ENCODE assay signal across 16 mouse cellular contexts in the genomic region with DNA sequence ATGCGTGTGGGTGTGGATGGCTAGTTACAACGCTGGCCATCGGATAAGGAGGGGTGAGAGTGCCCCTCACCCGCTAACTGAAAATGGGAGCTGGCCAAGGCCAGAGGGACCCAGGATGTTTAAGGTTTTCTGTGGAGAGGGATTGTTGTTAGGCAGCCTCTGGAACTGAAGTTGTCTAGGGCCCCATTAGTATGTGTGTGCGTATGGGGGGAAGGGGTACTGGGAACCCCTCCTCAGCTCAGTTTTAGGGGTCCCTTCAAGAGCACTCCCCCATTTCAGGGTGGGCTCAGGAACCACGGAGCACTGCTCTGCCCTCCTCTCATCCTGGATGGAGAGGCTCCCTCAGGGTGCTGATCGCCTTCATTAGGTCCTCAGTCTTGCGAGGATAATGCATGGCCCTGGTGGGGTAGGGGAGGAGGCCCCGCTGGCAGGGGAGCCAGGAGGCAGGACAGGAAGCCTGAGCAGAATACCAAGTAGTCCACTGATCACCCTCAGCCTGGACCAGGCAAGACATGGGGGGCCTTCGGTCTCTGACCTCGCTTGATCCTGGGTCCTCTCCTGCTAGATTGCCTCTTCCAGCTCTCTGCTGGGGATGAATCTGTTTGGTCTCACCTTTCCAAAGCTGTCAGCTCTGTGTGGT. TPM values are rescaled to one million over a fixed set of nuclear protein-coding genes. Genes with fewer than 3 reads are reported as not detected.
DNase-seq lines count a peak whose midpoint lies in the region; ATAC-seq and TF ChIP-seq lines count a peak whose summit lies in the region.
"Had no signal": no experiment of that assay in that cellular context is flagged by ENCODE, and none has a peak within 500 bp of the region (broad histone marks: within the 10 kb centered on the region; RNA-seq: fewer than 3 reads in every experiment).

No protein-coding gene starts in this region.

- H3K4me1 ChIP-seq in heart, embryonic 10.5 days: peaks cover 20% of the 10 kb centered on the region
- H3K4me1 ChIP-seq in heart, embryonic 11.5 days (ENCODE audit: control insufficient read depth, insufficient read depth, low read length): no peaks in the 10 kb centered on the region
- no peaks in the 10 kb centered on the region for H3K4me1 ChIP-seq in embryonic facial prominence, embryonic 13.5 days
- peaks cover 65% of the 10 kb centered on the region for H3K4me1 ChIP-seq in hindbrain, embryonic 10.5 days (replicated peaks)
- H3K4me1 ChIP-seq in midbrain, embryonic 12.5 days: peaks cover 43% of the 10 kb centered on the region
- H3K4me1 ChIP-seq in thymus, adult 2 months (replicated peaks; ENCODE audit: control insufficient read depth, insufficient read depth, low read length): no peaks in the 10 kb centered on the region; the same call in 1 of the 2 replicates

- no peak overlapping the region for H3K9ac ChIP-seq in heart, embryonic 11.5 days (ENCODE audit: low read depth, low read length)
- 0 out of 2 replicates have a peak overlapping the region, but pooled peaks have one; percentile 8 for H3K9ac ChIP-seq in embryonic facial prominence, embryonic 13.5 days
- no peak overlapping the region for H3K9ac ChIP-seq in midbrain, embryonic 12.5 days (replicated peaks)
- H3K9ac ChIP-seq: limb, embryonic 12.5 days; liver, postnatal 0 days had no signal

- H3K4me2 ChIP-seq in heart, embryonic 11.5 days: no peak overlapping the region
- H3K4me2 ChIP-seq in embryonic facial prominence, embryonic 13.5 days: no peak overlapping the region
- no peak overlapping the region for H3K4me2 ChIP-seq in midbrain, embryonic 12.5 days (replicated peaks)
- H3K4me2 ChIP-seq: limb, embryonic 12.5 days had no signal

- 58% methylated on average over 11 of the region's 11 CpGs for WGBS in heart, embryonic 10.5 days
- WGBS in heart, embryonic 11.5 days (ENCODE audit: insufficient replicate concordance): 63% methylated on average over 11 of the region's 11 CpGs
- 63% methylated on average over 11 of the region's 11 CpGs for WGBS in embryonic facial prominence, embryonic 13.5 days
- WGBS in hindbrain, embryonic 10.5 days: 49% methylated on average over 11 of the region's 11 CpGs
- WGBS in midbrain, embryonic 12.5 days: 47% methylated on average over 11 of the region's 11 CpGs
- 90% methylated on average over 11 of the region's 11 CpGs for WGBS in thymus, adult 2 months

- H3K27me3 ChIP-seq in heart, embryonic 10.5 days (ENCODE audit: insufficient read depth, poor library complexity, severe bottlenecking): peaks cover 4% of the 10 kb centered on the region; the same call in 1 of the 2 replicates
- no peaks in the 10 kb centered on the region for H3K27me3 ChIP-seq in heart, embryonic 11.5 days (ENCODE audit: control insufficient read depth, insufficient read depth, low read length)
- H3K27me3 ChIP-seq in embryonic facial prominence, embryonic 13.5 days: no peaks in the 10 kb centered on the region
- H3K27me3 ChIP-seq in hindbrain, embryonic 10.5 days (ENCODE audit: insufficient read depth, poor library complexity, severe bottlenecking): no peaks in the 10 kb centered on the region
- no peaks in the 10 kb centered on the region for H3K27me3 ChIP-seq in midbrain, embryonic 12.5 days
- H3K27me3 ChIP-seq in thymus, adult 2 months (ENCODE audit: control insufficient read depth, insufficient read depth, low read length): no peaks in the 10 kb centered on the region
- H3K27me3 ChIP-seq: limb, embryonic 12.5 days had no signal

- H3K36me3 ChIP-seq in heart, embryonic 10.5 days: no peaks in the 10 kb centered on the region
- H3K36me3 ChIP-seq in heart, embryonic 11.5 days (ENCODE audit: control insufficient read depth, insufficient read depth, low read length): no peaks in the 10 kb centered on the region
- H3K36me3 ChIP-seq in embryonic facial prominence, embryonic 13.5 days: no peaks in the 10 kb centered on the region
- H3K36me3 ChIP-seq in hindbrain, embryonic 10.5 days: no peaks in the 10 kb centered on the region
- H3K36me3 ChIP-seq in midbrain, embryonic 12.5 days: no peaks in the 10 kb centered on the region
- no peaks in the 10 kb centered on the region for H3K36me3 ChIP-seq in thymus, adult 2 months (ENCODE audit: control insufficient read depth, insufficient read depth, low read length)
- H3K36me3 ChIP-seq: G1E; limb, embryonic 12.5 days had no signal

- ATAC-seq in heart, embryonic 11.5 days (replicated peaks; ENCODE audit: insufficient number of reproducible peaks, low FRiP score, low TSS enrichment): no peak; the same call in 1 of the 2 replicates
- ATAC-seq in embryonic facial prominence, embryonic 13.5 days (ENCODE audit: insufficient number of reproducible peaks, insufficient read depth, low FRiP score, low TSS enrichment, low read depth): no peak
- peak; percentile 73 for ATAC-seq in midbrain, embryonic 12.5 days (ENCODE audit: low FRiP score, low read depth)
- ATAC-seq: liver, postnatal 0 days had no signal

- peak overlapping the region; percentile 52 for H3K27ac ChIP-seq in heart, embryonic 10.5 days
- no peak overlapping the region for H3K27ac ChIP-seq in heart, embryonic 11.5 days (ENCODE audit: low read depth, low read length)
- no peak overlapping the region for H3K27ac ChIP-seq in embryonic facial prominence, embryonic 13.5 days
- H3K27ac ChIP-seq in hindbrain, embryonic 10.5 days: peak overlapping the region; percentile 95
- H3K27ac ChIP-seq in midbrain, embryonic 12.5 days (replicated peaks): peak overlapping the region; percentile 86
- no peak overlapping the region for H3K27ac ChIP-seq in thymus, adult 2 months (ENCODE audit: control insufficient read depth, insufficient read depth, low read length)
- H3K27ac ChIP-seq: limb, embryonic 12.5 days had no signal

- H3K4me3 ChIP-seq in heart, embryonic 10.5 days: no peak overlapping the region
- no peak overlapping the region for H3K4me3 ChIP-seq in heart, embryonic 11.5 days (ENCODE audit: low read depth, low read length)
- no peak overlapping the region for H3K4me3 ChIP-seq in embryonic facial prominence, embryonic 13.5 days
- H3K4me3 ChIP-seq in hindbrain, embryonic 10.5 days: 0 out of 2 replicates have a peak overlapping the region, but pooled peaks have one; percentile 1
- no peak overlapping the region for H3K4me3 ChIP-seq in midbrain, embryonic 12.5 days
- H3K4me3 ChIP-seq in thymus, adult 2 months (ENCODE audit: control insufficient read depth, insufficient read depth, low read length): no peak overlapping the region
- H3K4me3 ChIP-seq: limb, embryonic 12.5 days had no signal

- TF ChIP-seq CTCF in thymus, adult 2 months (IDR thresholded peaks at IDR 0.05; ENCODE audit: borderline replicate concordance, control insufficient read depth, extremely low read depth, insufficient read depth, low read length, poor library complexity): no peak

- H3K9me3 ChIP-seq in heart, embryonic 10.5 days: no peaks in the 10 kb centered on the region
- H3K9me3 ChIP-seq in heart, embryonic 11.5 days (replicated peaks; ENCODE audit: control insufficient read depth, low read length): no peaks in the 10 kb centered on the region
- H3K9me3 ChIP-seq in embryonic facial prominence, embryonic 13.5 days: no peaks in the 10 kb centered on the region
- H3K9me3 ChIP-seq in hindbrain, embryonic 10.5 days: no peaks in the 10 kb centered on the region
- no peaks in the 10 kb centered on the region for H3K9me3 ChIP-seq in midbrain, embryonic 12.5 days
- H3K9me3 ChIP-seq: G1E; limb, embryonic 12.5 days had no signal

- DNase-seq in heart, embryonic 10.5 days (ENCODE audit: low spot score): no peak
- DNase-seq in hindbrain, embryonic 10.5 days (ENCODE audit: low spot score): peak; percentile 54
- DNase-seq in layer of hippocampus, postnatal 25 days (ENCODE audit: extremely low spot score in 1 of 2, low spot score in 1 of 2): no peak
- DNase-seq in thymus, adult 2 months: no peak
- no peak for DNase-seq in adrenal gland, postnatal 14 days
- DNase-seq: B cell, adult 2 months; cerebellum, adult 18-20 months; gastrocnemius, postnatal 36 days; kidney, adult 8-10 months; liver, postnatal 0 days; thymus, postnatal 36 days had no signal

- TF ChIP-seq POLR2A in thymus, adult 2 months (IDR thresholded peaks at IDR 0.05; ENCODE audit: control insufficient read depth, extremely low read depth, insufficient read depth, low read length, poor library complexity): no peak

RNA-seq across cellular contexts. Expression of gene Cdk5rap3, which starts 23.0 kb away (rescaled TPM):
- polyA plus RNA-seq in heart, embryonic 10.5 days (2016; fragmentation: Nextera tagmentation; extraction: Ambion mirVana): 68.3 and 84.3 TPM in 2 replicates
- 52.5 and 60.2 TPM in 2 replicates for polyA plus RNA-seq in heart, embryonic 11.5 days (2014; fragmentation: Nextera tagmentation; extraction: Ambion mirVana)
- polyA plus RNA-seq in embryonic facial prominence, embryonic 13.5 days (2015; fragmentation: Nextera tagmentation; extraction: Ambion mirVana): 89.4 and 94.8 TPM in 2 replicates
- polyA plus RNA-seq in hindbrain, embryonic 10.5 days (2016; fragmentation: Nextera tagmentation; extraction: Ambion mirVana): 112 and 124 TPM in 2 replicates
- 107 and 116 TPM in 2 replicates for polyA plus RNA-seq in midbrain, embryonic 12.5 days (2016; fragmentation: Nextera tagmentation; extraction: Ambion mirVana)
- total RNA-seq in layer of hippocampus, postnatal 25 days (2021): 10 to 100 TPM; 35.8 to 37.2 TPM
- 94.2 and 95.5 TPM in 2 replicates for polyA plus RNA-seq in thymus, adult 2 months (2012; rRNA removed)
- total RNA-seq in adrenal gland, postnatal 14 days (2021): 48.6 and 49.9 TPM in 2 replicates

RNA-seq across cellular contexts. Expression of gene Prr15l, which starts 34.6 kb away (rescaled TPM):
- polyA plus RNA-seq in heart, embryonic 10.5 days (2016; fragmentation: Nextera tagmentation; extraction: Ambion mirVana): 0.90 and 1.5 TPM in 2 replicates
- 0.23 and 0.50 TPM in 2 replicates for polyA plus RNA-seq in heart, embryonic 11.5 days (2014; fragmentation: Nextera tagmentation; extraction: Ambion mirVana)
- 2.4 and 3.4 TPM in 2 replicates for polyA plus RNA-seq in embryonic facial prominence, embryonic 13.5 days (2015; fragmentation: Nextera tagmentation; extraction: Ambion mirVana)
- polyA plus RNA-seq in hindbrain, embryonic 10.5 days (2016; fragmentation: Nextera tagmentation; extraction: Ambion mirVana): 0.37 and 0.75 TPM in 2 replicates
- 0.55 and 0.68 TPM in 2 replicates for polyA plus RNA-seq in midbrain, embryonic 12.5 days (2016; fragmentation: Nextera tagmentation; extraction: Ambion mirVana)
- not detected for total RNA-seq in layer of hippocampus, postnatal 25 days (2021)
- 0.98 and 1.3 TPM in 2 replicates for polyA plus RNA-seq in thymus, adult 2 months (2012; rRNA removed)
- 0.37 TPM in 1 of 2 replicates, not detected in the other for total RNA-seq in adrenal gland, postnatal 14 days (2021)
- total RNA-seq: gastrocnemius, postnatal 36 days had no signal

RNA-seq across cellular contexts. Expression of gene Copz2, which starts 43.7 kb away (rescaled TPM):
- polyA plus RNA-seq in heart, embryonic 10.5 days (2016; fragmentation: Nextera tagmentation; extraction: Ambion mirVana): 86.6 and 90.1 TPM in 2 replicates
- polyA plus RNA-seq in heart, embryonic 11.5 days (2014; fragmentation: Nextera tagmentation; extraction: Ambion mirVana): 102 and 105 TPM in 2 replicates
- polyA plus RNA-seq in embryonic facial prominence, embryonic 13.5 days (2015; fragmentation: Nextera tagmentation; extraction: Ambion mirVana): 123 and 125 TPM in 2 replicates
- 42.9 and 44.2 TPM in 2 replicates for polyA plus RNA-seq in hindbrain, embryonic 10.5 days (2016; fragmentation: Nextera tagmentation; extraction: Ambion mirVana)
- 36.1 and 43.0 TPM in 2 replicates for polyA plus RNA-seq in midbrain, embryonic 12.5 days (2016; fragmentation: Nextera tagmentation; extraction: Ambion mirVana)
- 1 to 10 TPM; 6.5 to 6.8 TPM for total RNA-seq in layer of hippocampus, postnatal 25 days (2021)
- 24.5 and 25.3 TPM in 2 replicates for polyA plus RNA-seq in thymus, adult 2 months (2012; rRNA removed)
- total RNA-seq in adrenal gland, postnatal 14 days (2021): 39.8 and 43.7 TPM in 2 replicates

RNA-seq across cellular contexts. Expression of gene Pnpo, which starts 50.5 kb away (rescaled TPM):
- polyA plus RNA-seq in heart, embryonic 10.5 days (2016; fragmentation: Nextera tagmentation; extraction: Ambion mirVana): 69.3 and 72.6 TPM in 2 replicates
- 63.9 and 68.0 TPM in 2 replicates for polyA plus RNA-seq in heart, embryonic 11.5 days (2014; fragmentation: Nextera tagmentation; extraction: Ambion mirVana)
- polyA plus RNA-seq in embryonic facial prominence, embryonic 13.5 days (2015; fragmentation: Nextera tagmentation; extraction: Ambion mirVana): 19.9 and 27.9 TPM in 2 replicates
- polyA plus RNA-seq in hindbrain, embryonic 10.5 days (2016; fragmentation: Nextera tagmentation; extraction: Ambion mirVana): 31.4 and 36.4 TPM in 2 replicates
- polyA plus RNA-seq in midbrain, embryonic 12.5 days (2016; fragmentation: Nextera tagmentation; extraction: Ambion mirVana): 14.6 and 16.4 TPM in 2 replicates
- 10 to 100 TPM; 35.1 to 37.9 TPM for total RNA-seq in layer of hippocampus, postnatal 25 days (2021)
- 22.5 and 25.7 TPM in 2 replicates for polyA plus RNA-seq in thymus, adult 2 months (2012; rRNA removed)
- total RNA-seq in adrenal gland, postnatal 14 days (2021): 28.3 and 31.9 TPM in 2 replicates

Comparison
In these comparisons a context has a peak if more than half of its experiments do, and no peak if none do; other contexts are left out.
1. H3K27ac ChIP-seq: peak in heart, embryonic 10.5 days (single experiment), hindbrain, embryonic 10.5 days (single experiment) and midbrain, embryonic 12.5 days (single experiment); none in heart, embryonic 11.5 days (single experiment), embryonic facial prominence, embryonic 13.5 days (single experiment) and thymus, adult 2 months (single experiment).